Comparison of ENCODE assay signal across 27 mouse cellular contexts in genomic region chr15:100952854-100953253, GRCm38 (mm10).
DNase-seq lines count a peak whose midpoint lies in the region; ATAC-seq and TF ChIP-seq lines count a peak whose summit lies in the region.
"Had no signal": no experiment of that assay in that cellular context is flagged by ENCODE, and none has a peak within 500 bp of the region (broad histone marks: within the 10 kb centered on the region; RNA-seq: fewer than 3 reads in every experiment).

No protein-coding gene starts in this region.

- H3K27me3 ChIP-seq in midbrain, embryonic 11.5 days (ENCODE audit: control insufficient read depth, insufficient read depth, low read length), result no peaks in the 10 kb centered on the region
- H3K27me3 ChIP-seq in midbrain, postnatal 0 days (ENCODE audit: insufficient read depth, low read length), result no peaks in the 10 kb centered on the region
- H3K27me3 ChIP-seq in forebrain, embryonic 14.5 days (replicated peaks; ENCODE audit: control insufficient read depth, insufficient read depth, low read length), result no peaks in the 10 kb centered on the region
- no peaks in the 10 kb centered on the region for H3K27me3 ChIP-seq in stomach, postnatal 0 days (ENCODE audit: control insufficient read depth, insufficient read depth, low read length)
- H3K27me3 ChIP-seq: embryonic facial prominence, embryonic 15.5 days; hindbrain, embryonic 15.5 days had no signal

- H3K4me3 ChIP-seq in midbrain, embryonic 11.5 days (ENCODE audit: low read depth, low read length), result no peak overlapping the region
- no peak overlapping the region for H3K4me3 ChIP-seq in midbrain, postnatal 0 days (ENCODE audit: low read depth, low read length)
- H3K4me3 ChIP-seq in forebrain, embryonic 14.5 days (ENCODE audit: low read depth, low read length), result no peak overlapping the region
- H3K4me3 ChIP-seq in stomach, postnatal 0 days (ENCODE audit: low read depth, low read length), result no peak overlapping the region
- H3K4me3 ChIP-seq: embryonic facial prominence, embryonic 15.5 days; heart, embryonic 13.5 days; hindbrain, embryonic 15.5 days had no signal

- no peak overlapping the region for H3K27ac ChIP-seq in midbrain, embryonic 11.5 days (ENCODE audit: low read depth, low read length)
- H3K27ac ChIP-seq in midbrain, postnatal 0 days (ENCODE audit: low read depth, low read length), result no peak overlapping the region; the same call in 1 of the 2 replicates
- 0 out of 2 replicates have a peak overlapping the region, but pooled peaks have one; percentile 40 for H3K27ac ChIP-seq in forebrain, embryonic 14.5 days (ENCODE audit: low read depth, low read length)
- H3K27ac ChIP-seq in stomach, postnatal 0 days (replicated peaks), result no peak overlapping the region
- H3K27ac ChIP-seq: embryonic facial prominence, embryonic 15.5 days; heart, embryonic 13.5 days; hindbrain, embryonic 15.5 days; liver, embryonic 14.5 days; macrophage had no signal

- no peak for TF ChIP-seq EP300 in stomach, postnatal 0 days (optimal IDR thresholded peaks at IDR 0.05)

- H3K4me2 ChIP-seq in midbrain, embryonic 11.5 days, result no peak overlapping the region
- no peak overlapping the region for H3K4me2 ChIP-seq in midbrain, postnatal 0 days (ENCODE audit: low read depth, low read length, poor library complexity, severe bottlenecking)
- H3K4me2 ChIP-seq in forebrain, embryonic 14.5 days (ENCODE audit: low read length), result no peak overlapping the region
- H3K4me2 ChIP-seq in stomach, postnatal 0 days (replicated peaks; ENCODE audit: low read depth), result no peak overlapping the region
- H3K4me2 ChIP-seq: embryonic facial prominence, embryonic 15.5 days; heart, embryonic 13.5 days; hindbrain, embryonic 15.5 days had no signal

- peak; percentile 25 for DNase-seq in embryo, embryonic 10.5 days (ENCODE audit: low spot score)
- DNase-seq in embryo, embryonic 10 days (ENCODE audit: low spot score), result no peak
- peak; percentile 82 for DNase-seq in midbrain, embryonic 11.5 days (ENCODE audit: low spot score, missing footprints)
- DNase-seq in midbrain, postnatal 0 days (ENCODE audit: low spot score), result no peak
- DNase-seq in forebrain, embryonic 14.5 days (ENCODE audit: low spot score), result peak; percentile 49
- no peak for DNase-seq in natural killer cell, adult 2 months (ENCODE audit: low spot score in 2 of 2)
- DNase-seq in kidney, adult 11 months, result no peak
- no peak for DNase-seq in stomach, postnatal 0 days (ENCODE audit: low spot score)
- DNase-seq: adrenal gland, postnatal 10 days; cerebellum, adult 11 months; cerebellum, adult 9-10 months; cerebellum, postnatal 36 days; heart, postnatal 10 days; kidney, adult 2 months; kidney, postnatal 4 days; layer of hippocampus, adult 9-11 months; liver; lung, adult 2 months; lung, postnatal 10 days; spleen, adult 18-20 months; thymus, adult 2 months; thymus, postnatal 36 days had no signal

- ATAC-seq in midbrain, embryonic 11.5 days (ENCODE audit: low FRiP score), result no peak
- ATAC-seq in midbrain, postnatal 0 days (ENCODE audit: low FRiP score), result no peak
- peak; percentile 23; the same call in 1 of the 2 replicates for ATAC-seq in forebrain, embryonic 14.5 days
- no peak for ATAC-seq in stomach, postnatal 0 days (ENCODE audit: low FRiP score, low TSS enrichment)

- TF ChIP-seq CTCF in midbrain, postnatal 0 days (IDR thresholded peaks at IDR 0.05), result no peak
- TF ChIP-seq CTCF in stomach, postnatal 0 days (IDR thresholded peaks at IDR 0.05; ENCODE audit: low read depth), result no peak

- no peaks in the 10 kb centered on the region for H3K36me3 ChIP-seq in midbrain, embryonic 11.5 days (ENCODE audit: control insufficient read depth, insufficient read depth, low read length)
- 0 out of 2 replicates have a peak, but pooled peaks cover 2% of the 10 kb centered on the region for H3K36me3 ChIP-seq in midbrain, postnatal 0 days (ENCODE audit: insufficient read depth, low read length)
- no peaks in the 10 kb centered on the region for H3K36me3 ChIP-seq in forebrain, embryonic 14.5 days (ENCODE audit: control insufficient read depth, insufficient read depth, low read length)
- no peaks in the 10 kb centered on the region for H3K36me3 ChIP-seq in stomach, postnatal 0 days (ENCODE audit: control insufficient read depth, insufficient read depth, low read length)
- H3K36me3 ChIP-seq: embryonic facial prominence, embryonic 15.5 days; heart, embryonic 13.5 days; hindbrain, embryonic 15.5 days had no signal

- peaks cover 2% of the 10 kb centered on the region; the same call in 1 of the 2 replicates for H3K4me1 ChIP-seq in midbrain, embryonic 11.5 days (ENCODE audit: control insufficient read depth, insufficient read depth, low read length)
- H3K4me1 ChIP-seq in midbrain, postnatal 0 days (ENCODE audit: insufficient read depth, low read length), result no peaks in the 10 kb centered on the region
- peaks cover 5% of the 10 kb centered on the region; the same call in 1 of the 2 replicates for H3K4me1 ChIP-seq in forebrain, embryonic 14.5 days (ENCODE audit: control insufficient read depth, insufficient read depth, low read length)
- no peaks in the 10 kb centered on the region for H3K4me1 ChIP-seq in stomach, postnatal 0 days (replicated peaks; ENCODE audit: control insufficient read depth, insufficient read depth)
- H3K4me1 ChIP-seq: embryonic facial prominence, embryonic 15.5 days; heart, embryonic 13.5 days had no signal

- no peaks in the 10 kb centered on the region for H3K9me3 ChIP-seq in midbrain, embryonic 11.5 days (ENCODE audit: control insufficient read depth, low read length)
- no peaks in the 10 kb centered on the region for H3K9me3 ChIP-seq in midbrain, postnatal 0 days (ENCODE audit: low read length)
- no peaks in the 10 kb centered on the region for H3K9me3 ChIP-seq in forebrain, embryonic 14.5 days (replicated peaks; ENCODE audit: control insufficient read depth, low read length)
- no peaks in the 10 kb centered on the region for H3K9me3 ChIP-seq in stomach, postnatal 0 days (ENCODE audit: control insufficient read depth, low read length)
- H3K9me3 ChIP-seq: embryonic facial prominence, embryonic 15.5 days; heart, embryonic 13.5 days; hindbrain, embryonic 15.5 days had no signal

- no peak overlapping the region for H3K9ac ChIP-seq in midbrain, embryonic 11.5 days (ENCODE audit: low read length)
- no peak overlapping the region for H3K9ac ChIP-seq in midbrain, postnatal 0 days (replicated peaks; ENCODE audit: low read length, poor library complexity, severe bottlenecking)
- H3K9ac ChIP-seq in forebrain, embryonic 14.5 days (ENCODE audit: low read length), result no peak overlapping the region
- H3K9ac ChIP-seq in stomach, postnatal 0 days (ENCODE audit: low read length), result no peak overlapping the region
- H3K9ac ChIP-seq: embryonic facial prominence, embryonic 15.5 days; heart, embryonic 13.5 days; hindbrain, embryonic 15.5 days; liver, embryonic 14.5 days had no signal

- 30% methylated on average over 8 of the region's 8 CpGs for WGBS in midbrain, embryonic 11.5 days
- 20% methylated on average over 8 of the region's 8 CpGs for WGBS in midbrain, postnatal 0 days
- 5% methylated on average over 8 of the region's 8 CpGs for WGBS in forebrain, embryonic 14.5 days
- WGBS in stomach, postnatal 0 days, result 45% methylated on average over 8 of the region's 8 CpGs

Comparison
In these comparisons a context has a peak if more than half of its experiments do, and no peak if none do; other contexts are left out.
1. DNase-seq: peak in embryo, embryonic 10.5 days (single experiment), midbrain, embryonic 11.5 days (single experiment) and forebrain, embryonic 14.5 days (single experiment); none in embryo, embryonic 10 days (single experiment), midbrain, postnatal 0 days (single experiment), natural killer cell, adult 2 months (0 of 2), kidney, adult 11 months (single experiment) and stomach, postnatal 0 days (single experiment).